Mouse (Mus musculus) right cerebral cortex, postnatal 4 days (tissue): ENCODE measurements around the gene Ggta1.
"Not testable (repeated sequence)": the region's sequence is repeated elsewhere in the genome, so short reads cannot be mapped to it uniquely, and the experiment has no call there.

Experiments used
- DNase-seq: peaks from one replicate; pipeline ENCODE4 v3.0.0-alpha.2; 2022

The Ggta1 gene

GRCm38 (mm10) chr2:35459316-35459715 lies 3.7 kb downstream of the Ggta1 start:
- DNase-seq = no peak

- DNase-seq = no peak
Observed at GRCm38 (mm10) chr2:35458421-35458820, 4.6 kb downstream of the Ggta1 start.

- DNase-seq = no peak
Observed at GRCm38 (mm10) chr2:35453736-35454135, 9.3 kb downstream of the Ggta1 start.

GRCm38 (mm10) chr2:35452695-35453094 lies 10.3 kb downstream of the Ggta1 start:
- not testable (repeated sequence) for DNase-seq

- no peak for DNase-seq
Observed at GRCm38 (mm10) chr2:35451484-35452050, 11.5 kb downstream of the Ggta1 start.

- no peak for DNase-seq
Observed at GRCm38 (mm10) chr2:35450856-35451255, 12.2 kb downstream of the Ggta1 start.

- DNase-seq = no peak
Observed at GRCm38 (mm10) chr2:35449687-35450622, 13.1 kb downstream of the Ggta1 start.

- DNase-seq = no peak
Observed at GRCm38 (mm10) chr2:35448914-35449670, 13.9 kb downstream of the Ggta1 start.

- no peak for DNase-seq
Observed at GRCm38 (mm10) chr2:35448215-35448913, 14.7 kb downstream of the Ggta1 start.

- DNase-seq = no peak
Observed at GRCm38 (mm10) chr2:35447453-35447852, 15.6 kb downstream of the Ggta1 start.

- no peak for DNase-seq
Observed at GRCm38 (mm10) chr2:35446798-35447197, 16.2 kb downstream of the Ggta1 start.

- DNase-seq = no peak
Observed at GRCm38 (mm10) chr2:35446300-35446699, 16.7 kb downstream of the Ggta1 start.

GRCm38 (mm10) chr2:35445610-35446009 lies 17.4 kb downstream of the Ggta1 start:
- no peak for DNase-seq

GRCm38 (mm10) chr2:35444764-35445262 lies 18.2 kb downstream of the Ggta1 start:
- no peak for DNase-seq

- DNase-seq = no peak
Observed at GRCm38 (mm10) chr2:35443981-35444763, 18.9 kb downstream of the Ggta1 start.

GRCm38 (mm10) chr2:35443325-35443724 lies 19.7 kb downstream of the Ggta1 start:
- no peak for DNase-seq

- DNase-seq = no peak
Observed at GRCm38 (mm10) chr2:35442079-35442478, 21.0 kb downstream of the Ggta1 start.

GRCm38 (mm10) chr2:35441419-35441818 lies 21.6 kb downstream of the Ggta1 start:
- DNase-seq = no peak

GRCm38 (mm10) chr2:35440480-35440879 lies 22.6 kb downstream of the Ggta1 start:
- DNase-seq = no peak

- no peak for DNase-seq
Observed at GRCm38 (mm10) chr2:35437796-35438195, 25.2 kb downstream of the Ggta1 start.

- DNase-seq = no peak
Observed at GRCm38 (mm10) chr2:35434576-35435123, 28.4 kb downstream of the Ggta1 start.

GRCm38 (mm10) chr2:35433428-35433827 lies 29.6 kb downstream of the Ggta1 start:
- DNase-seq = no peak
